Mouse (Mus musculus) thymus, postnatal 25 days (tissue): ENCODE data around the gene Mllt11.
"Not testable (repeated sequence)": the region's sequence is repeated elsewhere in the genome, so short reads cannot be mapped to it uniquely, and the experiment has no call there.

Experiments used
- DNase-seq: peaks from one replicate; pipeline ENCODE4 v3.0.0; 2022

Mllt11 gene

DNA sequence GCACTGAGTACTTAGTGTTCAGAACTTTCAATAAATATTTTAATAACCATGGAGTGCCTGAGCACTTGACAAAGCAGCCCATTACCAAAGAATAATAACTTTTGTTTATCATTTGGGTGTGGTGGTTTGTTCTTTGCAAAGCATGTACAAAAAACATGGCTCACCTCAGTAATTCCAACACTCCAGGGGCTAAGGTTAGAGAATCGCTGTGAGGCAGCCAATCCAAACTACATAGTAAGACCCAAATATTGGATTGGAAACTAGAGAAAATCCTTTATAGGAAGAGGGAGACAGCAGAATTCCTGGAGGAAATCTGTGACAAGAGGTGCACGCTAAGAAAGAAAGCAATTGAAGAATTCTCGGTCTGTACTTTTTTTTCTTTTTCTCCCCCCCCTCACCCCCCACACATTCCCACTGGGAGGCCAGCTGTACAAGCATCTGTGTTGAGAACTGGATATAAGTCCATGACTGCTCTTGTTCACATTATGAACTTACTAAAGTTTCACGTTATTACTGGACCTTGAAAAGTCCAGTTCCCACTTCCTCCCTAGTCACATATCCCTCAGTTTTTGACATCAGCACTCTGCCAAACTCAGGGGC, 15.2 kb downstream of the Mllt11 start:
- no peak for DNase-seq

GRCm38 (mm10) chr3:95213609-95213975, 18.4 kb downstream of the Mllt11 start:
- DNase-seq: no peak

DNA sequence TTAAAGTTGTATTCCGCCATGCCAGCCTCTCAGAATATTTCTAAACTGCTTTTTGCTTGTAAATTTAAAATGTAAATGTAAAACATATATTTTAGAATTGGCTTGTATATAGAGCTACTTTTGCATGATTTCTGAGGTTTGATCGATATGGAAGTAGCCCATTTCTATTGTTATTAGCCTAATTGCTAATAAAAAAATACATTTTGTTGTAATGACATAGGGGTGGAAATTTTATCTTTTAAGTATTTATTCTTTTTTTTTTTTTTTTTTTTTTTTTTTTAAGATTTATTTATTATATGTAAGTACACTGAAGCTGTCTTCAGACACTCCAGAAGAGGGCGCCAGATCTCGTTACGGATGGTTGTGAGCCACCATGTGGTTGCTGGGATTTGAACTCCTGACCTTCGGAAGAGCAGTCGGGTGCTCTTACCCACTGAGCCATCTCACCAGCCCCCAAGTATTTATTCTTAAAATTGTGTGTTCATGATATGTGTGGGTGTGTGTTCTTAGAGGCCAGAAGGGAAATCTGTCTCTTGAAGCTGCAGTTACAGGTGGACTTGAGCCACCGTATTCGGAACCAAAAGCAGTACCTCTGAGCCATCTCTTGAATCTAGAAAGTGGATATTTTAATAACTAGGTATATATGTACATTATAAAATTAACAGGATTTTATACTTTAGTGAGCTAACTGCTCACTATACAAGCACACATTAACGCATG, 18.9 kb downstream of the Mllt11 start:
- not testable (repeated sequence) for DNase-seq

GRCm38 (mm10) chr3:95210585-95210984, 21.4 kb downstream of the Mllt11 start:
- peak; percentile 59 for DNase-seq

DNA sequence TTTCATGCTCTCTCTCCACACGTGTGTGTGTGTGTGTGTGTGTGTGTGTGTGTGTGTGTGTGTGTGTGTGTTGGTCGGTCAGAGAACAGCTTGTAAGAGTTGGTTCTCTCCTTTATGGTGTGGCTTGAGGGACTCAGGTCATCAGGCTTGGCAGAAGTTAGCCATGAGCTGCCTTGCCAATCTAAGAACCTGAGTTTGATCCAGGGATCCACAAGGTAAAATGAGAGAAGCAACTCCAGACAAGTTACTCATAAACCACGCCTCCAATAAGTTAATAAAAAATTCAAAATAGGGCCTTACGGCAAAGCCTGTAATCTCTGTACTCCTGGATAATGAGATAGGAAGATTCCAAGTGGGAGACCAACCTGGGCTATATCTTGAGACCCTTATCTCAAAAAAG, 23.7 kb downstream of the Mllt11 start:
- DNase-seq: no peak

DNA sequence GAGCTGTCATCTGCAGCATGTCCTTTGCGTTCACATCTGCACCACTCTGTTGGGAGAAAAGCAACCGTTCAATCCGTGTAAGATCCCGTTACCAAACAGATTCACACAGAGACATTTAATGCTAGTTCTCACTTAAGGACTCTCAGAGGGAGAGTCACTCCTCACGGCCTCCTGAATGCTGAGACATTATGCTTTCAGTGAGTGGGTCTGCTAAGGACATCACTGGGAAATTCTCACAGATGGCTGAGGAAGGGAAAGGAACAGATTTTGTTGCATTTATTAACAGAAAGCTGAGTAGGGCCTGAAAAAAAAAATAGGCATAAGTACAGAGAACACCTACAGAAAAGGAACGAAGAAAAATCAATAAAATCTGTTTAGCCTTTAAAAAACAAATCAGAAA, 28.1 kb downstream of the Mllt11 start:
- no peak for DNase-seq

GRCm38 (mm10) chr3:95200562-95200961, 31.4 kb downstream of the Mllt11 start:
- DNase-seq: no peak

GRCm38 (mm10) chr3:95200132-95200531, 31.8 kb downstream of the Mllt11 start:
- DNase-seq: no peak

DNA sequence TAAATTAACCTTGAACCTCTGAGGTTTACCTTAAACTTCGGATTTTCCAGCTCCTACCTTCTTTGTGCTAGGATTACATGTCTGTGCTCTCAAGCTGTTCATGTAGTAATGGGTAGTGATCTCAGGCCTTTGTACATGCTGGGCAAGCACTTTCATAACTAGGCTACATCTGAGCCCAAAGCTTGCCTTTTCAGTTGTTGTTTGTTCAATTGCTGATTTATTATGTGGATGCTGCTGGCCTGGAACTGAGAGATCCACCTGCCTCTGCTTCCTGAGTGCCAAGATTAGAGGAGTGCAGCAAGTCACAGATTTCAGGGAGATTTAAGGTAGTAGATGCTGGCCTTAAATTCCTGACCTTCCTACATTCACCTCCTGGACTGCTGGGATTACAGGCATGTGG, 32.9 kb downstream of the Mllt11 start:
- no peak for DNase-seq

- DNase-seq: no peak
Measured at GRCm38 (mm10) chr3:95195772-95196171, 36.2 kb downstream of the Mllt11 start.

DNA sequence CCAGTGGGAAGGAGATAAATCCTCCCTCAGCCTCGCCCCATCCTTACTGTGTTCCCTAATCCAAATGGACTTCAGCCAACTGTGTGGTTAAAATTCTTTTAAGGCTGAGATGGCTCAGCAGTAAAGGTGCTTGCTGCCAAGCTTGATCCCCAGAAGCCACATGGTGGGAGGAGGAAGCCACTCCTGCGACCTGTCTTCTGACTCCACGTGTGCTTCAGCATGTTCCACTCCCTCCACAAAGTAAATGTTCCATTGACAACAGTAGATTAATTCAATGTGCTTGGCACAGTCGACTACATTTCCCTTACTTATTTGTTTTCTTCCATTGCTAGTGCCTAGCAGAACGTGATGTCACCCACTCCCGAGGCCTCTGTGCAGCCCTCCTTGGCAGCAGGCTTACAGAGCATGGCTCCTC, 37.2 kb downstream of the Mllt11 start:
- no peak for DNase-seq

GRCm38 (mm10) chr3:95186888-95187287, 45.1 kb downstream of the Mllt11 start:
- no peak for DNase-seq

DNA sequence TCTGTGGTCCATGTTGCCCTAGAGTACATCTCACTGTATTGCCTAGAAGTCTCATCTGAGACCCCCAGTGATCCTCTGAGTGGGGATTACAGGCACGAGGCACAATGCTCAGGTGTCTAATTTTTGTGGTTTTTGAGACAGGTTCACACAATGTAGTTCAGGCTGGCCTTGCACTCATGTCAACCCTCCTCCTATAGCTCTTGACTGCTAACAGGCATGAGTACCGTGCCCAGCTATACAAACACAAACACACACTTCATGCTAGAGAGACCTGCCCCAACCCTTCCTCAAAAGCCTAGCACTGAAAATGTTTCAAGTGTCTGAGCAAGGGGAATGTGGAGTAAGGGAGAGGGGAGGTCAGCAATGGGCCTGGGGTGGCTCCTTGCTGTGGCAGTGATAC, 45.9 kb downstream of the Mllt11 start:
- no peak for DNase-seq

DNA sequence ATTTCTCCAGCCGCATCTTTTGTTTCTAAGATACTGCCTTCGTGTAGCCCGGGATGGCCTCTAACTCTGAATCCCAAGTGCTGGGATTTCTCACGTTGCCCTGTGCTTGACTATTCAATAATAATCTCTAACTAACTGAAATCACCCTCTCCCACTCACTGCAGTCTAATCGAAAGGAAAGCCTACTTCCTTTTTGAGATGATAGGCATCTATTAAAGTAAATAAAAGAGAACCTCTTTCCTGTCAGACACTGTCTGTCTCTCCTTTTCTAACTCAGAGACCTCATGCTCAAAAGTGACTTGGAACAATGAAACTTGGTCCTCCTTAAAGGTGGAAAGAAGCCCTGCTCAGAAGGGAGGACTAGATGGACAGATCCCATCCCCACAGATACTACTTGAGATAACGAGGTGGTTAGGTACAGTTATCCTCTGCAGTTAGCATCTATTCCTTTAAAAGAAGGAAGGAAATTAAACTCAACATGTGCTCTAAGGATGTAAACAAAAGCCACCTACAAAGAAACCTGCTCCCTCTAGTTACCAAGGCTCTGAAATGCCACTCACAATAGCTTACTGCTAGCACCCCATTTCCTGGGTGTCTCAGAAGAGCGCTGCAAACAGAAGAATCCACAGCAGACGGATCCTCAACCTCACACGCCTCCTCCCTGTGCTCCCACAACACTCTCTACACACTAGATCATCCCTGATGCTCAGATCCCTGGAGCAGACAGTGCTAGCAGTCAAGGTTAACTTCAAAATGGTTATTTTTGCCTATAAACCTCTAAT, 47.0 kb downstream of the Mllt11 start:
- DNase-seq: peak; percentile 12

- DNase-seq: no peak
Measured at GRCm38 (mm10) chr3:95181841-95182240, 50.1 kb downstream of the Mllt11 start.

GRCm38 (mm10) chr3:95179890-95180289, 52.1 kb downstream of the Mllt11 start:
- no peak for DNase-seq

DNA sequence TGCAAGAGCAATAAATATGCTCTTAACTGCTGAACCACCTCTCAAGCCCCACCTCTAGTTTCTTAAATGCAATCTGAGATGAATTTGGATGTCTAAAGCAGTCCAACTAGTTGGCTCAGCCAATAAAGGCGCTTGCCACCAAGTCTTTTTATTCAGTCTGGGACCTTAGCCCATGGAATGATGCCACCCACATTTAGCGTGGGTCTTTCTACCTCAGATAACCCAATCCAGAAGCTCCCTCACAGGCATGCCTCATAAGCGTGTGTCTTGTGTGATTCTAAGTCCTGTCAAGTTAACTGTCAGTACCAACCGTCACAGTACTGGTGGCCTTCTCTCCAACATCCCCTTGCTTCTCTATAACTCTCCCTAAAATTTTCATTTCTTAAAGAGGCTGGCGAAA, 53.0 kb downstream of the Mllt11 start:
- no peak for DNase-seq

- DNase-seq: no peak
Measured at GRCm38 (mm10) chr3:95177583-95177982, 54.4 kb downstream of the Mllt11 start.

DNA sequence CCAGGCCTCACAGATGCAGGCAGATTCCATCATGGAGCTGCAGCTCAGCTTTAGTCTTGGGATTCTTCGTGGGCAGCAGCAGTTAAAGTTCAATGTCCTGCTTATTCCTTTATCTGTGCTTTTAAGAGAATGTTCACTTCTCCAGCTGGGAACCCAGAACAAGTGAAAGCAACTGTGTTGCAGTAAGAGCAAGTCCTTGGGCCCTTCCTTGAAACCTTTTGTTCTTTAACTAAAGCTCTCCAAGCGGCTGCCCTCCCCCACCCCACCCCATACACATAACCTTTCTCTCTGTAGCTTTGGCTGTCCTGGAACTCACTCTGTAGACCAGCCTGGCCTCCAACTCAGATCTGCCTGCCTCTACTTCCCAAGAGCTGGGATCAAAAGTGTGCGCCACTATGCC, 55.5 kb downstream of the Mllt11 start:
- DNase-seq: no peak

- DNase-seq: peak; percentile 89
Measured at GRCm38 (mm10) chr3:95174011-95174592, 57.9 kb downstream of the Mllt11 start.

GRCm38 (mm10) chr3:95173256-95173949, 58.6 kb downstream of the Mllt11 start:
- no peak for DNase-seq

- DNase-seq: no peak
Measured at GRCm38 (mm10) chr3:95172526-95173255, 59.3 kb downstream of the Mllt11 start.
